Mouse (Mus musculus): Measurements from ENCODE around the gene Homer1. TPM values are rescaled to one million over a fixed set of nuclear protein-coding genes. Genes with fewer than 3 reads are reported as not detected.

The Homer1 gene
- total RNA-seq, 2 experiments from 2014 or later, result 145 to 149 TPM

- intact Hi-C loops (cut with DNase I), result no loop called here
- DNase-seq (ENCODE audit: extremely low spot score in 1 of 2, low spot score in 2 of 2), result no peak
These were observed 83.7 kb downstream of the Homer1 start for GRCm38 (mm10) chr13:93383092-93383491.

- intact Hi-C loops (cut with DNase I), result no loop called here
- no peak for DNase-seq (ENCODE audit: extremely low spot score in 1 of 2, low spot score in 2 of 2)
These were observed 84.2 kb downstream of the Homer1 start for GRCm38 (mm10) chr13:93383620-93384019.

GRCm38 (mm10) chr13:93384481-93384880 lies 85.0 kb downstream of the Homer1 start:
- intact Hi-C loops (cut with DNase I), result no loop called here
- DNase-seq (ENCODE audit: extremely low spot score in 1 of 2, low spot score in 2 of 2), result no peak

- intact Hi-C loops (cut with DNase I), result no loop called here
- DNase-seq (ENCODE audit: extremely low spot score in 1 of 2, low spot score in 2 of 2), result no peak
These were observed 85.7 kb downstream of the Homer1 start for GRCm38 (mm10) chr13:93385147-93385546.

GRCm38 (mm10) chr13:93387440-93387839 lies 88.0 kb downstream of the Homer1 start:
- DNase-seq (ENCODE audit: extremely low spot score in 1 of 2, low spot score in 2 of 2), result no peak
- intact Hi-C loops (cut with DNase I), result no loop called here

GRCm38 (mm10) chr13:93388594-93389241 lies 89.3 kb downstream of the Homer1 start:
- DNase-seq (ENCODE audit: extremely low spot score in 1 of 2, low spot score in 2 of 2), result no peak
- intact Hi-C loops (cut with DNase I), result no loop called here

- DNase-seq (ENCODE audit: extremely low spot score in 1 of 2, low spot score in 2 of 2), result no peak
- intact Hi-C loops (cut with DNase I), result no loop called here
These were observed 89.8 kb downstream of the Homer1 start for GRCm38 (mm10) chr13:93389242-93389625.

- intact Hi-C loops (cut with DNase I), result no loop called here
- no peak for DNase-seq (ENCODE audit: extremely low spot score in 1 of 2, low spot score in 2 of 2)
These were observed 100.3 kb downstream of the Homer1 start for GRCm38 (mm10) chr13:93399710-93400216.

GRCm38 (mm10) chr13:93401947-93402346 lies 102.5 kb downstream of the Homer1 start:
- no peak for DNase-seq (ENCODE audit: extremely low spot score in 1 of 2, low spot score in 2 of 2)
- intact Hi-C loops (cut with DNase I), result no loop called here

- intact Hi-C loops (cut with DNase I), result no loop called here
- no peak for DNase-seq (ENCODE audit: extremely low spot score in 1 of 2, low spot score in 2 of 2)
These were observed 107.4 kb downstream of the Homer1 start for GRCm38 (mm10) chr13:93406855-93407254.

- intact Hi-C loops (cut with DNase I), result no loop called here
- no peak for DNase-seq (ENCODE audit: extremely low spot score in 1 of 2, low spot score in 2 of 2)
These were observed 110.9 kb downstream of the Homer1 start for GRCm38 (mm10) chr13:93410343-93410742.

GRCm38 (mm10) chr13:93415055-93415454 lies 115.6 kb downstream of the Homer1 start:
- intact Hi-C loops (cut with DNase I), result no loop called here

GRCm38 (mm10) chr13:93418292-93418691 lies 118.9 kb downstream of the Homer1 start:
- no peak for DNase-seq (ENCODE audit: extremely low spot score in 1 of 2, low spot score in 2 of 2)
- intact Hi-C loops (cut with DNase I), result no loop called here

More at GRCm38 (mm10) chr13:93415055-93415454, 115.6 kb downstream of the Homer1 start:
- DNase-seq (ENCODE audit: extremely low spot score in 1 of 2, low spot score in 2 of 2), result no peak

- no peak for DNase-seq (ENCODE audit: extremely low spot score in 1 of 2, low spot score in 2 of 2)
- intact Hi-C loops (cut with DNase I), result no loop called here
These were observed 120.3 kb downstream of the Homer1 start for GRCm38 (mm10) chr13:93419779-93420178.

- intact Hi-C loops (cut with DNase I), result no loop called here
- DNase-seq (ENCODE audit: extremely low spot score in 1 of 2, low spot score in 2 of 2), result no peak
These were observed 123.8 kb downstream of the Homer1 start for GRCm38 (mm10) chr13:93423224-93423623.

- intact Hi-C loops (cut with DNase I), result no loop called here
- DNase-seq (ENCODE audit: extremely low spot score in 1 of 2, low spot score in 2 of 2), result no peak
These were observed 128.8 kb downstream of the Homer1 start for GRCm38 (mm10) chr13:93427920-93428876.

GRCm38 (mm10) chr13:93429205-93429604 lies 129.8 kb downstream of the Homer1 start:
- intact Hi-C loops (cut with DNase I), result no loop called here
- no peak for DNase-seq (ENCODE audit: extremely low spot score in 1 of 2, low spot score in 2 of 2)

- intact Hi-C loops (cut with DNase I), result no loop called here
- DNase-seq (ENCODE audit: extremely low spot score in 1 of 2, low spot score in 2 of 2), result no peak
These were observed 140.7 kb downstream of the Homer1 start for GRCm38 (mm10) chr13:93440167-93440566.

- intact Hi-C loops (cut with DNase I), result no loop called here
- peak; percentile 38 to 42 for DNase-seq (ENCODE audit: extremely low spot score in 1 of 2, low spot score in 2 of 2)
These were observed 153.8 kb downstream of the Homer1 start for GRCm38 (mm10) chr13:93453275-93453674.
